Mouse (Mus musculus): Measurements from ENCODE around the gene Prdx5. TPM values are rescaled to one million over a fixed set of nuclear protein-coding genes. Genes with fewer than 3 reads are reported as not detected.

Gene Prdx5
- polyA plus RNA-seq, 1 experiment, result 974 TPM

DNA sequence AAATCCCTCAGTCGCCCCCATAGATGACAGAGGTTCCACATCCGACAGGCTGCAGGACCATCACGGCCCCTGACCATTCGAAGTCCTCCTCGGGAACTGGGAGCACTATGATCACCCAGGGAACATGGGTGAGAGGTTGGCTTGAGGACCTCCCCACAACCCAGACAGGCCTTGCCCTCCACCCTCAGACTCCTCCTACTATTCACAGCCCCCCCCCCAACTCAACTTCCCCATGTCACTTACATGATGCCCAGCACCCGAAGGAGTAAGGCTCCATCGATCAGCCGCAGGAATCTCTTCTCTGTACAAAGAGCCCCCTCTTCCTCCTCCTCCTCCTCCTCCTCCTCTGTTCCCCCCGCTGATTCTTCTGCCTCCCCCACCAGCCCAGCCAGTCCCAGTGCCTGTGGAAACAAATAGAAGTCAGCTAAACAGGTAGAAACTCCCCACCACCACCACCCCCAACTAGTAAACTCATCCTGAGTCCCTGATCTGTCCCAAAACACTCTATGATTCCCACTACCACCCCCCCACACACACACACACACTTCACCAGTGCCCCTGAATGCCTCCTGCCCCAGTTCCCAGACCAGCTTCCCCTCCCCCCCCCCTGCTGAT, 52.4 kb downstream of the Prdx5 start:
- Histone ChIP-seq H3K4me3 (ENCODE audit: insufficient read depth, low read depth, low read length) (no peak overlapping the region), H3K4me1 (ENCODE audit: control insufficient read depth, insufficient read depth, insufficient read length, low read length) (peaks cover 3% of the 10 kb centered on the region; the same call in 1 of the 2 replicates), H3K27ac (replicated peaks; ENCODE audit: low read depth, low read length) (no peak overlapping the region)

DNA sequence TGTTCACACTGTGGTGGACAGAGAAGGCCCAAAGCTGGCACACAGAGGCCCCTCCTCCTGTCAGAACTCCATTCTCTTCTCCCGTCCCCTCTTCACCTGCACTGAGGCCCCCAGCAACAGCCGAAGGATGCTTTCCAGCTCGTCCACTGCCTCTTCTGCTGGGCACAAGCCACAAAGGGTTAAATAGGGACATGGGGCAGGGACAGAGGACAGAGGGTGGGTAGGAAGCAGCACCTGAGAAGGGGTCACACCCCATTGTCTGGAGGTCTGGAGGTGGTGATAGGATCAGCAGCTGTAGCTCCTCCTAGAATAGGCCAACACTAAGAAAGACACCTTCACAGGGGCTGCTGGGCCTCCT, 52.9 kb downstream of the Prdx5 start:
- no peak overlapping the region for H3K27ac ChIP-seq (replicated peaks; ENCODE audit: low read depth, low read length)
- H3K4me1 ChIP-seq (ENCODE audit: control insufficient read depth, insufficient read depth, insufficient read length, low read length), result peaks cover 3% of the 10 kb centered on the region; the same call in 1 of the 2 replicates
- no peak overlapping the region for H3K4me3 ChIP-seq (ENCODE audit: insufficient read depth, low read depth, low read length)

Other genes with a start within 250 kb of the Prdx5 start
- 6.7 and 9.8 TPM in 2 replicates for gene Rps6ka4, start 69.5 kb downstream of the Prdx5 start, polyA plus RNA-seq (2012; ENCODE audit: insufficient read depth, insufficient read length, missing spikeins)
- 1.9 and 2.3 TPM in 2 replicates for gene Ccdc88b, start 51.9 kb downstream of the Prdx5 start, polyA plus RNA-seq (2012; ENCODE audit: insufficient read depth, insufficient read length, missing spikeins)
- 18.1 and 29.4 TPM in 2 replicates for gene Trmt112, start 408 bp downstream of the Prdx5 start, polyA plus RNA-seq (2012; ENCODE audit: insufficient read depth, insufficient read length, missing spikeins)
- 86.4 and 123 TPM in 2 replicates for gene Esrra, start 11.7 kb upstream of the Prdx5 start, polyA plus RNA-seq (2012; ENCODE audit: insufficient read depth, insufficient read length, missing spikeins)
- gene Catsperz, start 15.3 kb upstream of the Prdx5 start, polyA plus RNA-seq (2012; ENCODE audit: insufficient read depth, insufficient read length, missing spikeins), result not detected in 2 replicates
- gene Kcnk4, start 24.4 kb upstream of the Prdx5 start, polyA plus RNA-seq (2012; ENCODE audit: insufficient read depth, insufficient read length, missing spikeins), result 1.6 and 1.8 TPM in 2 replicates
- 47.1 and 49.4 TPM in 2 replicates for gene Bad, start 31.8 kb upstream of the Prdx5 start, polyA plus RNA-seq (2012; ENCODE audit: insufficient read depth, insufficient read length, missing spikeins)
- gene Gpr137, start 32.4 kb upstream of the Prdx5 start, polyA plus RNA-seq (2012; ENCODE audit: insufficient read depth, insufficient read length, missing spikeins), result 31.2 and 45.5 TPM in 2 replicates
- 210 and 250 TPM in 2 replicates for gene Ppp1r14b, start 64.9 kb upstream of the Prdx5 start, polyA plus RNA-seq (2012; ENCODE audit: insufficient read depth, insufficient read length, missing spikeins)
- 23.8 and 26.8 TPM in 2 replicates for gene Plcb3, start 66.4 kb upstream of the Prdx5 start, polyA plus RNA-seq (2012; ENCODE audit: insufficient read depth, insufficient read length, missing spikeins)
- 126 and 133 TPM in 2 replicates for gene Fkbp2, start 70.4 kb upstream of the Prdx5 start, polyA plus RNA-seq (2012; ENCODE audit: insufficient read depth, insufficient read length, missing spikeins)
- 255 and 283 TPM in 2 replicates for gene Vegfb, start 77.5 kb upstream of the Prdx5 start, polyA plus RNA-seq (2012; ENCODE audit: insufficient read depth, insufficient read length, missing spikeins)
- gene Dnajc4, start 82.5 kb upstream of the Prdx5 start, polyA plus RNA-seq (2012; ENCODE audit: insufficient read depth, insufficient read length, missing spikeins), result 70.0 and 78.9 TPM in 2 replicates
- gene Nudt22, start 86.0 kb upstream of the Prdx5 start, polyA plus RNA-seq (2012; ENCODE audit: insufficient read depth, insufficient read length, missing spikeins), result 10.9 and 11.7 TPM in 2 replicates
- 15.0 and 19.3 TPM in 2 replicates for gene Trpt1, start 86.0 kb upstream of the Prdx5 start, polyA plus RNA-seq (2012; ENCODE audit: insufficient read depth, insufficient read length, missing spikeins)
- gene Fermt3, start 109.4 kb upstream of the Prdx5 start, polyA plus RNA-seq (2012; ENCODE audit: insufficient read depth, insufficient read length, missing spikeins), result 2.0 and 2.8 TPM in 2 replicates
- 81.7 and 119 TPM in 2 replicates for gene Stip1, start 129.9 kb upstream of the Prdx5 start, polyA plus RNA-seq (2012; ENCODE audit: insufficient read depth, insufficient read length, missing spikeins)
- gene Macrod1, start 146.7 kb upstream of the Prdx5 start, polyA plus RNA-seq (2012; ENCODE audit: insufficient read depth, insufficient read length, missing spikeins), result 155 and 161 TPM in 2 replicates
- 0.59 TPM in 1 of 2 replicates, not detected in the other for gene Flrt1, start 195.6 kb upstream of the Prdx5 start, polyA plus RNA-seq (2012; ENCODE audit: insufficient read depth, insufficient read length, missing spikeins)